ENCODE assay signal across 8 mouse cellular contexts in the genomic region with DNA sequence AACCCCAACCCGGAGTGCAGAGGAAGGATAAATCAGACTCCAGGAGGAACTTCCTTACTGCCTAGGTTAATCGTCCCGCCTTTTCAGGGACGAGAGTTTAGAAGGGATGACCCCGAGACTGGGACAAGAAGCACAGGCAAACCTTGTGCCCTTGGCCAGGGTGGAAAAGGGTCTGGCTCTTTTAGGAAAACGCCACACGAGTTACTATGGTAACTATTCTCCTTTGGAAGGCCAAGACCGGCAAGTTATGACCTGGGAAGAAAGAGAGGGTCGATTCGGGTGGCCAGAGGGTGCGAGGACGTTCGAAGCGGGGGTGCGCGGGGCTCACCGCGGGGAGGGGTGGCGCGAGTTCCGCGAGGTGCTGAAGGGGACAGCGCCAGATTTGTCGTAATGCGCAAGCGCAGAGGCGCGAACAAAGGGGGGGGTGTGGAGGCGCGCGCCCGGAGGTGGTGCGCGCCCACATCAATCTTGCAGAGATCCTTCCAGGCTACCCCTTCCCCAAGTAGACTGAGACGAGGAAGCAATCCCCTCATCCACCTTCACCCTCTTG. TPM values are rescaled to one million over a fixed set of nuclear protein-coding genes. Genes with fewer than 3 reads are reported as not detected.
DNase-seq lines count a peak whose midpoint lies in the region; ATAC-seq and TF ChIP-seq lines count a peak whose summit lies in the region.

A gene (minus strand): TSS at position 401 of the 550 bp plus-strand sequence.

- H3K27ac ChIP-seq in heart, adult 2 months: peak within 1 kb of the TSS; percentile 93
- H3K27ac ChIP-seq in forebrain, embryonic 12.5 days: peak within 1 kb of the TSS; percentile 96
- H3K27ac ChIP-seq in intestine, embryonic 15.5 days: peak within 1 kb of the TSS; percentile 88
- peak within 1 kb of the TSS; percentile 77; the same call in 1 of the 2 replicates for H3K27ac ChIP-seq in limb, embryonic 14.5 days (replicated peaks; ENCODE audit: low read depth, low read length)
- peak within 1 kb of the TSS; percentile 98 for H3K27ac ChIP-seq in midbrain, embryonic 16.5 days (ENCODE audit: low read length)

- DNase-seq in heart, adult 2 months: peak; percentile 53 to 74
- no peak for DNase-seq in heart, postnatal 25 days (ENCODE audit: low spot score)
- DNase-seq in adrenal gland, postnatal 4 days (ENCODE audit: low spot score in 2 of 2): peak in 1 of 2 experiments; percentile 41
- no peak for DNase-seq in limb, embryonic 14.5 days (ENCODE audit: low spot score)

- WGBS in heart, adult 2 months: 1% methylated on average over 35 of the region's 35 CpGs
- under 1% methylated on average over 35 of the region's 35 CpGs for WGBS in forebrain, embryonic 12.5 days
- under 1% methylated on average over 34 of the region's 35 CpGs for WGBS in intestine, embryonic 15.5 days
- WGBS in limb, embryonic 14.5 days: under 1% methylated on average over 33 of the region's 35 CpGs
- WGBS in midbrain, embryonic 16.5 days: under 1% methylated on average over 34 of the region's 35 CpGs

- no peak for TF ChIP-seq CTCF in heart, adult 2 months (IDR thresholded peaks at IDR 0.05)

- peak within 1 kb of the TSS; percentile 69 for H3K4me3 ChIP-seq in heart, adult 2 months
- H3K4me3 ChIP-seq in forebrain, embryonic 12.5 days (replicated peaks): peak within 1 kb of the TSS; percentile 65
- H3K4me3 ChIP-seq in intestine, embryonic 15.5 days (replicated peaks): peak within 1 kb of the TSS; percentile 64
- H3K4me3 ChIP-seq in limb, embryonic 14.5 days (replicated peaks; ENCODE audit: low read length): peak within 1 kb of the TSS; percentile 71
- peak within 1 kb of the TSS; percentile 75 for H3K4me3 ChIP-seq in midbrain, embryonic 16.5 days (ENCODE audit: low read depth, low read length)

- no peak for TF ChIP-seq EP300 in heart, adult 2 months (IDR thresholded peaks at IDR 0.05; ENCODE audit: insufficient read depth, low read depth, low read length)

- intact Hi-C loops in heart, adult 2 months (cut with DNase I): no loop called here
- intact Hi-C loops in heart, postnatal 25 days (cut with DNase I): loop anchor here (2.0 kb wide), 1 partner anchor 18 kb away; no protein-coding TSS in a partner anchor

- no peaks in the 10 kb centered on the region for H3K9me3 ChIP-seq in forebrain, embryonic 12.5 days
- no peaks in the 10 kb centered on the region for H3K9me3 ChIP-seq in intestine, embryonic 15.5 days
- no peaks in the 10 kb centered on the region for H3K9me3 ChIP-seq in limb, embryonic 14.5 days (ENCODE audit: control insufficient read depth, low read length)
- no peaks in the 10 kb centered on the region for H3K9me3 ChIP-seq in midbrain, embryonic 16.5 days (replicated peaks; ENCODE audit: control insufficient read depth, low read length, poor library complexity, severe bottlenecking)

- no peak for ATAC-seq in forebrain, embryonic 12.5 days (ENCODE audit: low FRiP score)
- no peak for ATAC-seq in intestine, embryonic 15.5 days
- ATAC-seq in limb, embryonic 14.5 days (ENCODE audit: low FRiP score, low read depth): no peak
- no peak for ATAC-seq in midbrain, embryonic 16.5 days
- no peak for ATAC-seq in activated CD4-positive, CD25-positive, alpha-beta regulatory T cell, adult 4 months

- TF ChIP-seq POLR2A in heart, adult 2 months (IDR thresholded peaks at IDR 0.05; ENCODE audit: insufficient read depth, low read depth, low read length): no peak
- TF ChIP-seq POLR2A in limb, embryonic 14.5 days (IDR thresholded peaks at IDR 0.05; ENCODE audit: borderline replicate concordance, extremely low read depth, insufficient read depth, insufficient read length): no peak

- no peaks in the 10 kb centered on the region for H3K27me3 ChIP-seq in heart, adult 2 months (ENCODE audit: control insufficient read depth, insufficient read depth, low read length)
- peaks cover 56% of the 10 kb centered on the region for H3K27me3 ChIP-seq in forebrain, embryonic 12.5 days
- H3K27me3 ChIP-seq in intestine, embryonic 15.5 days (replicated peaks): peaks cover 43% of the 10 kb centered on the region
- peaks cover 54% of the 10 kb centered on the region for H3K27me3 ChIP-seq in limb, embryonic 14.5 days (ENCODE audit: control insufficient read depth, insufficient read depth, low read length)
- H3K27me3 ChIP-seq in midbrain, embryonic 16.5 days (ENCODE audit: control insufficient read depth, insufficient read depth, low read depth, low read length): no peaks in the 10 kb centered on the region

- H3K4me1 ChIP-seq in heart, adult 2 months (ENCODE audit: control insufficient read depth, insufficient read depth, low read length): peaks cover 7% of the 10 kb centered on the region
- peaks cover 61% of the 10 kb centered on the region for H3K4me1 ChIP-seq in forebrain, embryonic 12.5 days
- H3K4me1 ChIP-seq in intestine, embryonic 15.5 days (replicated peaks): peaks cover 30% of the 10 kb centered on the region
- peaks cover 7% of the 10 kb centered on the region for H3K4me1 ChIP-seq in limb, embryonic 14.5 days (ENCODE audit: control insufficient read depth, insufficient read depth, low read length)
- peaks cover 57% of the 10 kb centered on the region for H3K4me1 ChIP-seq in midbrain, embryonic 16.5 days (ENCODE audit: control insufficient read depth, insufficient read depth, low read length)

- H3K9ac ChIP-seq in heart, adult 2 months (ENCODE audit: low read depth, low read length): no peak within 1 kb of the TSS
- H3K9ac ChIP-seq in forebrain, embryonic 12.5 days: peak within 1 kb of the TSS; percentile 70
- H3K9ac ChIP-seq in intestine, embryonic 15.5 days: peak within 1 kb of the TSS; percentile 63
- peak within 1 kb of the TSS; percentile 57 for H3K9ac ChIP-seq in limb, embryonic 14.5 days (ENCODE audit: low read depth, low read length, severe bottlenecking)
- H3K9ac ChIP-seq in midbrain, embryonic 16.5 days (ENCODE audit: low read depth, low read length): peak within 1 kb of the TSS; percentile 85

- H3K79me2 ChIP-seq in heart, adult 2 months (replicated peaks; ENCODE audit: control insufficient read depth, insufficient read depth, low read length): no peaks in the 10 kb centered on the region

- H3K36me3 ChIP-seq in heart, adult 2 months (ENCODE audit: control insufficient read depth, insufficient read depth, low read length): no peaks in the 10 kb centered on the region
- H3K36me3 ChIP-seq in forebrain, embryonic 12.5 days (replicated peaks): peaks cover 17% of the 10 kb centered on the region
- 0 out of 2 replicates have a peak, but pooled peaks cover 5% of the 10 kb centered on the region for H3K36me3 ChIP-seq in intestine, embryonic 15.5 days
- H3K36me3 ChIP-seq in limb, embryonic 14.5 days (ENCODE audit: control insufficient read depth, insufficient read depth, low read length): peaks cover 16% of the 10 kb centered on the region
- H3K36me3 ChIP-seq in midbrain, embryonic 16.5 days (ENCODE audit: control insufficient read depth, insufficient read depth, low read length): peaks cover 10% of the 10 kb centered on the region

- peak within 1 kb of the TSS; percentile 96 for H3K4me2 ChIP-seq in forebrain, embryonic 12.5 days
- peak within 1 kb of the TSS; percentile 99 for H3K4me2 ChIP-seq in intestine, embryonic 15.5 days (replicated peaks)
- peak within 1 kb of the TSS; percentile 100 for H3K4me2 ChIP-seq in limb, embryonic 14.5 days (replicated peaks; ENCODE audit: low read depth, low read length, severe bottlenecking)
- peak within 1 kb of the TSS; percentile 98 for H3K4me2 ChIP-seq in midbrain, embryonic 16.5 days (ENCODE audit: low read length)

RNA-seq across cellular contexts. Expression of the gene that starts here (rescaled TPM):
- under 1 TPM; 0.60 to 0.80 TPM for total RNA-seq in heart, adult 2 months (2021)
- 1.4 and 1.6 TPM in 2 replicates for polyA plus RNA-seq in heart, adult 2 months (2012; rRNA removed)
- total RNA-seq in heart, postnatal 25 days (2021): 1 to 10 TPM; 1.2 to 1.3 TPM
- 10 to 100 TPM; 19.0 to 22.6 TPM for total RNA-seq in adrenal gland, postnatal 4 days (2021)
- 23.1 and 25.4 TPM in 2 replicates for polyA plus RNA-seq in forebrain, embryonic 12.5 days (2016; fragmentation: Nextera tagmentation; extraction: Ambion mirVana)
- polyA plus RNA-seq in intestine, embryonic 15.5 days (2015; fragmentation: Nextera tagmentation; extraction: Ambion mirVana): 34.8 and 36.2 TPM in 2 replicates
- polyA plus RNA-seq in limb, embryonic 14.5 days (2012; rRNA removed): 7.8 and 8.9 TPM in 2 replicates
- 5.3 and 5.5 TPM in 2 replicates for polyA plus RNA-seq in limb, embryonic 14.5 days (2014; fragmentation: Nextera tagmentation; extraction: Ambion mirVana)
- polyA plus RNA-seq in midbrain, embryonic 16.5 days (2015; fragmentation: Nextera tagmentation; extraction: Ambion mirVana): 129 and 146 TPM in 2 replicates
- polyA plus RNA-seq in activated CD4-positive, CD25-positive, alpha-beta regulatory T cell, adult 4 months (2017; shearing (Covaris generic)): 1 to 10 TPM; 3.4 to 4.5 TPM

Comparison
In these comparisons a context has a peak if more than half of its experiments do, and no peak if none do; other contexts are left out.
1. RNA of the gene that starts here (total RNA-seq): 19.0 to 22.6 TPM in adrenal gland, postnatal 4 days; 1.2 to 1.3 TPM in heart, postnatal 25 days and 0.60 to 0.80 TPM in heart, adult 2 months; every median in the first group is over 4 times any median in the second.
2. DNase-seq: peak in heart, adult 2 months (2 of 2); none in heart, postnatal 25 days (single experiment) and limb, embryonic 14.5 days (single experiment).
3. Peak in every context shown above with its lines, with median percentiles within 50 percentile points of each other: H3K27ac ChIP-seq, H3K4me3 ChIP-seq and H3K4me2 ChIP-seq.